In the genomic region with DNA sequence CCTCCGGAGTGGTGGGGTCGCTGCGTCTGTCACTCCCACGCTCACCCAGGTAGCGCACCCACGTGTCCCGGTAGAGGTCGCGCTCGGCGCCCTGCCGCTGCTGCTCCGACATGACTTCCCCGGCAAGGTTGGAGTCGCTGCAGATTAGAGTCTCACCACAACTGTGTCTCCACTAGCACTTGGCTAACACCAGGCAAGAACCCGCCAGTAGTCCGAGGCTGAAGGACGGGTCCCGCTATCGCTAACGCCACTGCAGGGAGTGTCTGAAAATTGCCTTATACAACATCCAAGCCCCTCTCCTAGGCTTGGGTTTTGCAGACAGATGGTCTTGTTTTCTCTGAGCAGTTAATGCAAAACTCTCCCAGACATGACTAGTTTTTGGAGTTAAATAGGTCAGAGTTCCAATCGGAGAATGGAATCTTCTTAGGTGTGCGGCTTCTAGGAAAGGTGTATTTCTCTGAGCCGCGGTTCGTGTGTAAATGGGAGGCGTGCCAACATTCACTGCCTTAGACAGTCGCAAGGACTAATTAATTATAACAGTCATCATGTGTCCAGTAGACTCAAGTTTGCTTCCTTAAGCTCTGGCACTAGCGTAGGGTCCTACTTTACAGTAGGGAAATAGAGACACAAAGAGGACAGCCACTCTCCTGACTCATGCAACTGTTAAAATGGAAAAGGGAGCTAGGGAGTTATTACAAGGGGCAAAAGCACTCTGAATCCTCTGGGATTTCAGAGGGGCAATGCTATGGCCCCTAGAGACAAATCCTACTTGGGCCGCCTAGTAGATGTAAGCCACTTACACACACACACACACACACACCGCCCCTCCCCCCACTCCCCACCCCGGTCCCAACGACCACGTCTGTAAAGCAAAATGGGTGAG, we compare ENCODE assay signal across 8 mouse cellular contexts. TPM values are rescaled to one million over a fixed set of nuclear protein-coding genes. Genes with fewer than 3 reads are reported as not detected.
DNase-seq lines count a peak whose midpoint lies in the region; ATAC-seq and TF ChIP-seq lines count a peak whose summit lies in the region.

A gene (minus strand): TSS at position 275 of the 883 bp plus-strand sequence.

- TF ChIP-seq POLR2A in small intestine, adult 2 months (IDR thresholded peaks at IDR 0.05; ENCODE audit: low read depth, low read length) = no peak

- H3K4me2 ChIP-seq in intestine, embryonic 15.5 days (replicated peaks) = peak within 1 kb of the TSS; percentile 75

- H3K9ac ChIP-seq in intestine, embryonic 15.5 days = peak within 1 kb of the TSS; percentile 58

- DNase-seq in cerebellum, adult 11 months = peak; percentile 63
- DNase-seq in cerebellum, postnatal 36 days = peak; percentile 60 to 67
- peak; percentile 27 to 45 for DNase-seq in gastrocnemius, postnatal 36 days
- peak; percentile 54 for DNase-seq in left cerebral cortex, postnatal 4 days
- DNase-seq in mesoderm, embryonic 11.5 days (ENCODE audit: low read depth, low spot score) = peak; percentile 52

- peaks cover 18% of the 10 kb centered on the region for H3K36me3 ChIP-seq in intestine, embryonic 15.5 days
- H3K36me3 ChIP-seq in small intestine, adult 2 months (ENCODE audit: control insufficient read depth, insufficient read depth, low read length) = peaks cover 16% of the 10 kb centered on the region

- peaks cover 19% of the 10 kb centered on the region for H3K4me1 ChIP-seq in intestine, embryonic 15.5 days (replicated peaks)
- H3K4me1 ChIP-seq in small intestine, adult 2 months (ENCODE audit: control insufficient read depth, insufficient read depth, insufficient read length, low read length) = peaks cover 20% of the 10 kb centered on the region

- TF ChIP-seq CTCF in small intestine, adult 2 months (IDR thresholded peaks at IDR 0.05; ENCODE audit: extremely low read depth, insufficient read length, insufficient replicate concordance, low read depth, low read length) = no peak

- no peaks in the 10 kb centered on the region for H3K9me3 ChIP-seq in intestine, embryonic 15.5 days

- intact Hi-C loops in gastrocnemius, postnatal 36 days (cut with DNase I) = loop anchor here (2.0 kb wide), 1 partner anchor 27 kb away; a partner anchor contains a TSS
- intact Hi-C loops in left cerebral cortex, postnatal 4 days (cut with DNase I) = no loop called here

- H3K27ac ChIP-seq in intestine, embryonic 15.5 days = peak within 1 kb of the TSS; percentile 84
- peak within 1 kb of the TSS; percentile 97 for H3K27ac ChIP-seq in small intestine, adult 2 months (ENCODE audit: insufficient read depth, low read depth, low read length)

- no peaks in the 10 kb centered on the region; the same call in 1 of the 2 replicates for H3K27me3 ChIP-seq in intestine, embryonic 15.5 days (replicated peaks)
- no peaks in the 10 kb centered on the region for H3K27me3 ChIP-seq in small intestine, adult 2 months (ENCODE audit: control insufficient read depth, insufficient read depth, low read length)

- ATAC-seq in cerebellum, adult (ENCODE audit: insufficient number of reproducible peaks, low FRiP score, low TSS enrichment) = no peak
- ATAC-seq in intestine, embryonic 15.5 days = peak; percentile 9; the same call in 1 of the 2 replicates

- WGBS in intestine, embryonic 15.5 days = 8% methylated on average over 29 of the region's 34 CpGs
- 2% methylated on average over 34 of the region's 34 CpGs for WGBS in small intestine, adult 2 months

- peak within 1 kb of the TSS; percentile 53 for H3K4me3 ChIP-seq in intestine, embryonic 15.5 days (replicated peaks)
- H3K4me3 ChIP-seq in small intestine, adult 2 months (ENCODE audit: low read depth, low read length) = peak within 1 kb of the TSS; percentile 92

RNA-seq across cellular contexts. Expression of the gene that starts here (rescaled TPM):
- total RNA-seq in gastrocnemius, postnatal 36 days (2021) = 10 to 100 TPM; 52.1 to 53.4 TPM
- 32.2 and 37.0 TPM in 2 replicates for polyA plus RNA-seq in intestine, embryonic 15.5 days (2015; fragmentation: Nextera tagmentation; extraction: Ambion mirVana)
- total RNA-seq in left cerebral cortex, postnatal 4 days (2021) = 10 to 100 TPM; 15.3 to 16.3 TPM
- 22.4 and 26.6 TPM in 2 replicates for polyA plus RNA-seq in small intestine, adult 2 months (2012; rRNA removed)
